Mouse (Mus musculus) layer of hippocampus, postnatal 14 days (tissue): ENCODE measurements around the gene Klhl35. TPM values are rescaled to one million over a fixed set of nuclear protein-coding genes. Genes with fewer than 3 reads are reported as not detected.

Experiments used
- DNase-seq, 2 experiments: peaks; one replicate each; pipeline ENCODE4 v3.0.0; 2021 to 2022; ENCODE audit warnings: low spot score in 2 of 2, mixed read lengths in 1 of 2
- long read RNA-seq, 2 experiments: library from polyadenylated mRNA; stranded (forward); transcript quantifications; one replicate each; pipeline ENCODE4 v2.0.0; 2021
- total RNA-seq, 2 experiments: library from RNA; stranded (reverse); gene quantifications; 2 replicates each; pipeline ENCODE4 v1.2.3; 2021

Klhl35 gene
- total RNA-seq = 1 to 10 TPM; 4.4 to 4.9 TPM
- long read RNA-seq, experiment 1, transcript Klhl35-201 (7 exons, 1,954 nt) = major isoform, 7 of 17 reads
- long read RNA-seq, experiment 1, partial matches to known transcripts = 3 of 17 reads
- long read RNA-seq, experiment 1, other reads (novel, unspliced or antisense) = 7 of 17 reads
- long read RNA-seq, experiment 2, transcript Klhl35-201 (7 exons, 1,954 nt) = major isoform, 5 of 18 reads
- long read RNA-seq, experiment 2, partial matches to known transcripts = 4 of 18 reads
- long read RNA-seq, experiment 2, other reads (novel, unspliced or antisense) = 9 of 18 reads

DNA sequence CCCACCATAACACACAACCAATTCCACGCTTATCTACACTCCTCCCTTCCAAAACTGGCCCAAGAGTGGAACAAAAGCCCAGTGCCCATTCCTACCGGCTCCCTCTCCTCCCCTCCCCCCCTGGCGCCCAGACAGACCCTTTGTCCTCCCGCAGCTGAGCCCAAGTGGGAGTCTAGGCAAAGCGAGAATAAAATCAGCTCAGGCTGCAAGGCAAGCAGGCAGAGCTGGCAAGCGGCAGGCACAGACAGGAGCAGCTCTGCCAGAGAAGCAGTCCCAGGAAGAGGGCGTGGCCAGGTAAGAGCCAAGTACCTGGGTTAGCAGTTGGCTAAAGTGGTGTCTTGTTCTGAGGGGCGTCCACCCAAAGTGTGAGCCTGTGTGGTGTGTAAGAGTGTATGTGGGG is at the start of gene Klhl35:
Gene Klhl35 (plus strand): TSS at position 194 of the 400 bp plus-strand sequence.
- no peak for DNase-seq

DNA sequence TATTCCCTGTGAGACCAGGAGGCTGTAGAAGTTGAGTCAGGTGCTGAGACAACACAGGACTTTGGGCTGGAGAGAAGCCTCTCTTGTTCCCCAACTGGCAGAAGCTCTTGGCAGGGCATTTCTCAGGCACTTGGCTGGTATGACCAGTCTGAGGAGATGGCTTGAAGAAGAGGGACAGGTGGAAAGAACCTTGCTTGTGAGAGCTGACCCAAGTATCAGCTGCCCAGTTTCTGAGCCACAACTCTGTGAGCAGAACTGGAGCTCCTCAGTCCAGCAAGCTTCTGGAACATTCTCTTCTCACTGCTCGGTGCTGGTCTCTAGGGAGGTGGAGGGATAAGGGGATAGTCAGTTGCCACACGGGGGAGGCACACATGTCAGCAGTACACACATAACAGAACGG is 46.5 kb upstream of the Klhl35 start:
- no peak for DNase-seq

GRCm38 (mm10) chr7:99421006-99421405 is 44.8 kb upstream of the Klhl35 start:
- no peak for DNase-seq

GRCm38 (mm10) chr7:99424538-99425155 is 41.2 kb upstream of the Klhl35 start:
- DNase-seq = no peak

DNA sequence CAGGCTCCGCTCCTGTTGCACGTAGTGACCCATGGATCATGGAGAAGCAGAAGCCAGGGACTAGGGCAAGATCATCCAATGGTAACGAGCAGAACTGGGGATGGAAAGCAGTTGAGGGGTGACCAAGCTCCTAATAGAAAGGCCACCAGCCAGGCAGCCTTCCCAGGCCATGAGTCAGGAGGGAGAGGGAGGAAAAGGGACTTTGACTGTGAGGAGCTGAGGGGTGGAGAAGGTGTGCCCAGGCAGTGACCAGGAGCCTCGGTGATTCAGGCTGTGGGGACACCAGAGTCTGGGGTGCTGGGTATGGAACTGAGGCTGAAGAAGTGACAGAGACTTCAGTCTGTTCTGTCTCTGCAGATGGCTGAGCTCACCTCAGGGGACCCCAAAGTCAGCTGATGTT is 40.1 kb upstream of the Klhl35 start:
- no peak for DNase-seq

- no peak for DNase-seq
Observed at GRCm38 (mm10) chr7:99427031-99427430, 38.8 kb upstream of the Klhl35 start.

DNA sequence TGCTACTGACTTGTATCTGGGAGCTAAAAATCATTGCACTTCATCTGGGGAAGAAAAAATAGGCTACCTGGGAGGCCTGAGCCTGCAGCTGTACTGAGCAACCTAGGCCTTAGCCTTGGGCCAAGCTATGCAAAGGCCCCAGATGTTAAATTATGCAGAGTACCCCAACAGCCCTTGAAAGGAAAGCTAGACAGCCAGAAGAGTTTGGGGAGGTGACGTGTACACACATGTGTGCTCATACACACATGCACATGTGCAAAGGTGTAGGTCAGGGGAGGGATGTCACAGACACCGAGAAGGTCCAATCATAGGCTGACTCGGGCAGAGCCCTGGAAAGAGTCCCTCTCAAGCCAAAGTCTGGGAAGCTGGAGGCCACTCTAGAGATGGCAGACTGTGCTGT is 37.8 kb upstream of the Klhl35 start:
- no peak for DNase-seq

DNA sequence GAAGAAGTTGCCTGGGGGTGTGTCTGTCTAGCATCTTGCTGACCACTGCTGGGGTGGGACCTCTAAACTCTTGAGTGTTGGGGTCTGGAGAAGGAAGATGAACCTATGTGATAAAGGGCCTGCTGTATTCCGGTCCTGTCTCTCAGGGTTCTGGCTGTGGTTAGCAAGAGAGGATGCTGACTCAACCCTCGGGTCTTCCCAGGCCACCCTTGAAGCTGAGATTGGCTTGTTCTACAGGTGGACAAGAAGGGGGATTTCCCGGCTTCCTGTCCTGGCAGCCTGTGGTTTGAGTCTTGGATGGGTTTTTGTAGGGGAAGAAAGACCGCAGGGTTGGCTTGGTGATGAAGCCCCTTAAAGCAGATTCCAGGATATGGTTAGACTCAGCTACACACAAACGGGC is 37.0 kb upstream of the Klhl35 start:
- DNase-seq = no peak

GRCm38 (mm10) chr7:99429786-99430185 is 36.0 kb upstream of the Klhl35 start:
- peak; percentile 29 to 41 for DNase-seq

DNA sequence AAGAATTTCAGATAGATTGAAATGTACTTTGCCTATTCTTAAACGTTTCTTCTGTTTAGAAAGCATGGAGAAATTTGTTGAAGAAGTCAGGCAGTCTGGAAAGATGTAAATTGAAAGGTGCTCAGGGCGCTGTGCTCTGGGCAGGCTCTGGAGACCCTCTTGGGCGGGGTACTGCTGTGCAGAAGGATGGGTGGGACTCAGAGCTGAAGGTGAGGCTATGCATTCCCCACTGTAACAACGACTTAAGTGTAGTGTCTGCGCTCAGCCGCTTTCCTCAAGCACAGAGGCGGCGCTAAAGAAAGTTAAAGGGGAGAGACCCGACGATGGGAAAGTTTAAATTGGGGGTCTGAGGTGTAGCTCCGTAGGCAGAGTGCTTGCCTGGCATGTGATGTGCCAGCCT is 35.6 kb upstream of the Klhl35 start:
- no peak for DNase-seq

DNA sequence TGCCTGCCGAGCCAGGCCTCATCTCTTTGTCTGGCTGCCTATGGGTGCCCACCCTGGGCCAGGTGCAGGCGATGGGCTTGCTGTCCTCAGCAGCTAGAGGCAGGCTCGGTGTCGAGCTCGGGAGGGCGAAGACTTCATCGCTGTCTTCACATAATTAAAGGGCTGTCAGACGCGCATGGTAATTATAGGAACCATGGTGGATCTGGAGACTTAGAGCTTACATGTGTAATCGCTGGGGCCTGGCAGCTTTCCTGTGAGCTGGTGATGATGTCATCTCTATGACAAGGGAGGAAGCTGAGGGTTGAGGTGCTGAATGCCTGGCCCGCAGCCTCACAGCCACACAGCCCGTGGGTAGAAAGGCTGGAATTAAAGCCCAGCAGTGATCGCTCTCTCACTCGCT is 33.6 kb upstream of the Klhl35 start:
- peak; percentile 40 to 49 for DNase-seq

DNA sequence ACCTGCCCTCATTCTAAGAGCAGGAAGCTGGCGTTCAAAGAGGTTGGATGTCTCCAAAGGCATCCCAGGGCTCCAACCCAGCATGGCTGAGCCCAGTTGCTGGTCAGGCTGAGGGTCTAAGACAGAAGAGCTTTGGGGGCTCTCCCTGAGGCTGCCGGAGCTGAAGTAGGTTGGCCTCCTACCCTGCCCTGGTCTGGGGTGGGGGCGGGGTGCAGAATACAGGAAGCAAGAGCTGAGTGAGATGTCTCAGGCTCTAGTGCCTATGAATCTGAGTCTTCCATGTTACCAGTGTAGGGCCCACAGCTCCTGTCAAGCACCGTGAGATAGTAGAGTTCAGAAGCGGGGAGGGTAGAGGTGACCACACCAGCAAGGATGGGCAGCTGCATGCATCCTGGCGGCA is 32.9 kb upstream of the Klhl35 start:
- no peak for DNase-seq

GRCm38 (mm10) chr7:99434672-99435250 is 31.0 kb upstream of the Klhl35 start:
- no peak for DNase-seq

- no peak for DNase-seq
Observed at GRCm38 (mm10) chr7:99436530-99436929, 29.3 kb upstream of the Klhl35 start.

- DNase-seq = no peak
Observed at GRCm38 (mm10) chr7:99438881-99439280, 26.9 kb upstream of the Klhl35 start.

DNA sequence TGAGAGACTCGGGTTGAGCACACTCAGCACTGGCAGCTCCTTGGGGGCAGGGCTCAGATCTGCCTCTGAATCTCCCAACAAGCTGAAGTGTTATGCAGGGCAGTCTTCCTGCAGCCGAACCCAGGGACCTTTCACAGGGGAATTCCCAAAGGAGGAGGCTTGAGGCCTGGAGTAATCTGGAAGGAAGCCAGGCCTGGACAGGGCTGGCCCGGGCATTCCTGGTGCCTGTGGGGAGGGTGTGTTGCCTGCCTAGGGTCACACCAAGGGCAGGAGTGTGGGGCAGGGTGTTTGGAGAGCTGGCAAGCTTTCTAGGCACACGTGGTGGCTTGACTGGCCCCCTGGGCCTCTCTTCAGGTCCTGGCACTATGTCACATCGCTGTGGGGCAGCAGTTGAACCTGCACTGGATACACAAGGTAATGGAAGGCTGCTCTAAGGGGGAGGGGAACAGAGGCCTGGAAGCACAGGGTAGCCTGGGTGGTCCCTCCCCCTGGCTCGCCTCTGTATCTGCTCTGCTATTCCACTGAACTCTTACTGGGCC is 24.2 kb upstream of the Klhl35 start:
- DNase-seq = no peak

GRCm38 (mm10) chr7:99443164-99443563 is 22.6 kb upstream of the Klhl35 start:
- DNase-seq = no peak

DNA sequence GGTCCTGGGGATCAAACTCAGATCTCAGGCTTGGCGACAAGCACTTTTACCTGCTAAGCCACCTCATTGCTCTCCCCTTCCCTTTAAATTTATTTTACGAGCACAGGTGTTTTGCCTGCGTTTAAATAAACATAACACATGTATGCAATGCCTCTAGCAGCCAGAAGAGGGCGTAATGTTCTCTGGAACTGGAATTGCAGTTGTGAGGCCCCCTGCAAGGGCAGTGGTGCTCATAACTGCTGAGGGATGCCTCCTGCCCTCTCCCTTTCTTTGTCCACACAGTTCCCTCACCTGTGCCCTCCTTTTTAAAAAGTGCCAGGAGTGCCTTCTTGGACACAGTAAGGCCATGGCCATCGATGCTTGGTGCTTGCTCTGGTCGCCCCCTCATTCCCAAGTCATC is 21.8 kb upstream of the Klhl35 start:
- DNase-seq = no peak

DNA sequence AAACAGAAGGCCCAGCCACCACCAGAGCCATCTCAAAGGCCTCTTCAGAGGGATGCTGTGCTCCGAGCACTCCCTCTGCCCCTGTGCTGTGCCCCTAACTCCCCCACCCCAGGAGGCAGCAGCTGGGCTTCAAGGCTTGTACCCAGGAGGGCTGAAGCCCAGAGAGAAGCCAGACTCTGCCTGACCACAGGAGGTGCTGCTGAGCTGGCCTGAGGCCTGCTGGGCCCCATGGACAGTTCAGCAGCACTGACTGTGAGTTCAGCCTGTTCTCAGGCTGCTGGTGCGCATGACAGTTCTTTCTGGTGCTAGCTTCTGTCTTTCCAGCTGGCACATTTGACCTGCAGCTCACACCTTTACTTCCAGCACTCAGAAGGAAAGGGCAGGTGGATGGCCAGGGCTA is 20.0 kb upstream of the Klhl35 start:
- no peak for DNase-seq

DNA sequence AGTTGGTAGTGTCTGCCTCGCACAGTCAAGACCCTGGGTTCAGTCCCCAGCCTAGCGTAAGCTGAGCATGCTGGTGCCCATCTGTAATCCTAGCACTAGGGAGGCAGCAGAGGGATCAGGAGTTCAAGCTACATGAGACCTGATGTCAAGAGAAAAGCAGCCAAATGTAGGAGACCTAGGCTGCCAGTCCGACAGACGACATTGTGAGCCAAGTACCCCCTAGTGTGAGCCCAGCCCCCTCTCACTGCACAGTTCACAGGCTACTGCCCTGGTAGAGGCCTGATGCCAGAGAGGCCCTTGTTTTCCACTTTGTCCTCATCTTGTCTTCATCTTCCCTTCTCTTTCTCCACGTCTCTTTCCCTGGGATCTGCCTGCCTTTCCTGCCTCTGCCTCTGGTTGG is 18.5 kb upstream of the Klhl35 start:
- no peak for DNase-seq

DNA sequence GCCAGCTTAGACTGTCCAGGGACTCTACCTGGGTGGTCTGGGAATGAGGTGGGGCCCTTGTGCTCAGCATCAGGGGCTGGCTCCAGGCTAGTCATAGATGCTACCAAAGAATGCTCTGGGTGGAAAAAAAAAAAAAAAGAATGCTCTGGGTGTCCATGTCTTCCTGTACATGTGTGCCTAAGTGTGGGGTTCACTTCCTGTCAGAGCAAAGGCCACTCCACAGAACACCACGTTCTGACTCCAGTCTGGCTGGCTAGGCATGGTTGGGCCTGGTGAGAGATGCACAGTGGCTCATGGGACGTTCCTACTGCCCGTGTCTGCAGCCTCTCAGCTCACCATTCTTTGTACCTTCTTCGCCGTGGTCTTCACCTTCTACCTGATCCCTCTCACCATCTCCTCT is 17.2 kb upstream of the Klhl35 start:
- no peak for DNase-seq

DNA sequence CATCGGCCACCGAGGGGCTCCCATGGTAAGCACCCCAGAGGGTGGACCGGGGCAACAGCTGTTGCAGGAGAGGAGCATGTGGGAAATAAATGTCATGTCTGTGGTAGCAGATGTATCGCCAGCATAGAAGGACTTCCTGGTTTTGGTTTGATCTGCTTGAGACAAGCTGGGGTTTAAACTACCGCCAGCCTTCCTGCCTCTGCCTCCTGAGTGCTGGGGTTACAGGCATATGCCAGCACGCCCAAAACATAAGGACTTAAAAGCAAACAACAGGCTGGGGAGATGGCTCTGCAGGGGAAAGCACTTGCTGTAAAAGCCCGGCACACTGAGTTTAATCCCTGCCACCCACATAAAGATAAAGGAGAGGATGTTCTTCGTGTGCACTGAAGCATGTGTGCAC is 16.7 kb upstream of the Klhl35 start:
- peak in 1 of 2 experiments; percentile 37 for DNase-seq
